Mouse (Mus musculus) MEL (cell line): ENCODE results near the gene Slc39a9. TPM values are rescaled to one million over a fixed set of nuclear protein-coding genes. Genes with fewer than 3 reads are reported as not detected.
A peak's percentile ranks its signal among the peaks of the same experiment; 100 is the strongest.

ENCODE experiments used
- DNase-seq: peaks from one replicate; pipeline ENCODE4 v3.0.0; 2011; ENCODE audit warnings: low read depth, low spot score
- H3K27ac ChIP-seq: 2 replicates; pipeline ENCODE4 v1.5.1; 2012; ENCODE audit warnings: low read depth, mild to moderate bottlenecking, control low read depth, low read length, moderate library complexity; ENCODE audit not compliant: control insufficient read depth
- H3K27me3 ChIP-seq, 2 experiments: fragments of 150-350 bp in 1 of 2; sonication (generic) in 1 of 2; 2 replicates each; pipeline ENCODE4 v1.6.1; 2012; ENCODE audit warnings: low read length in 2 of 2, mild to moderate bottlenecking in 2 of 2, improper control_type of control experiment in 1 of 2, moderate library complexity in 1 of 2; ENCODE audit not compliant: insufficient read depth in 2 of 2, control insufficient read depth in 1 of 2
- H3K36me3 ChIP-seq, 2 experiments: 2 replicates each; pipeline ENCODE4 v1.6.1; 2012 to 2014; ENCODE audit warnings: low read length in 2 of 2, improper control_type of control experiment in 1 of 2, inconsistent platforms in 1 of 2, mild to moderate bottlenecking in 1 of 2; ENCODE audit not compliant: insufficient read depth in 2 of 2, control insufficient read depth in 1 of 2
- H3K4me1 ChIP-seq, 2 experiments: fragments of 150-350 bp in 1 of 2; sonication (generic) in 1 of 2; 2 replicates each; pipeline ENCODE4 v1.6.1; 2012; ENCODE audit warnings: low read length in 2 of 2, improper control_type of control experiment in 1 of 2, mild to moderate bottlenecking in 1 of 2; ENCODE audit not compliant: insufficient read depth in 2 of 2, control insufficient read depth in 1 of 2
- H3K4me3 ChIP-seq, 2 experiments: fragments of 150-350 bp in 1 of 2; sonication (generic) in 1 of 2; 2 replicates each; pipeline ENCODE4 v1.5.1; 2012; ENCODE audit warnings: low read depth in 2 of 2, low read length in 2 of 2, mild to moderate bottlenecking in 2 of 2, moderate library complexity in 2 of 2, control low read depth in 1 of 2, improper control_type of control experiment in 1 of 2; ENCODE audit not compliant: control insufficient read depth in 1 of 2, insufficient read depth in 1 of 2
- H3K79me2 ChIP-seq: 2 replicates; pipeline ENCODE4 v1.6.1; 2012; ENCODE audit warnings: mild to moderate bottlenecking, low read length, moderate library complexity; ENCODE audit not compliant: control insufficient read depth, poor library complexity, insufficient read depth
- H3K9ac ChIP-seq: 2 replicates; pipeline ENCODE4 v1.6.1; 2012; ENCODE audit warnings: low read depth, mild to moderate bottlenecking, control low read depth, low read length, moderate library complexity; ENCODE audit not compliant: control insufficient read depth, poor library complexity, severe bottlenecking
- H3K9me3 ChIP-seq: fragments of 150-350 bp; sonication (generic); replicated peaks from 2 replicates; pipeline ENCODE4 v1.6.1; 2012; ENCODE audit warnings: mild to moderate bottlenecking, low read length, improper control_type of control experiment, moderate library complexity; ENCODE audit not compliant: insufficient read depth
- CHD2 ChIP-seq: IDR thresholded peaks from 2 replicates; pipeline ENCODE4 v1.6.1; 2011; ENCODE audit warnings: low read length, improper control_type of control experiment
- CTCF ChIP-seq, 3 experiments: IDR thresholded peaks in 2 of 3; conservative IDR thresholded peaks in 1 of 3; 2 replicates each; pipeline ENCODE4 v1.5.1; 2011 to 2012; ENCODE audit warnings: low read length in 3 of 3, low read depth in 2 of 3, mild to moderate bottlenecking in 2 of 3, improper control_type of control experiment in 1 of 3, inconsistent platforms in 1 of 3, mixed read lengths in 1 of 3, moderate library complexity in 1 of 3; ENCODE audit not compliant: control insufficient read depth in 1 of 3, insufficient read depth in 1 of 3, poor library complexity in 1 of 3, severe bottlenecking in 1 of 3
- HCFC1 ChIP-seq: IDR thresholded peaks from 2 replicates; pipeline ENCODE4 v1.6.1; 2012; ENCODE audit warnings: low read depth, mild to moderate bottlenecking, inconsistent platforms, low read length, improper control_type of control experiment, moderate library complexity
- JUND ChIP-seq: IDR thresholded peaks from 2 replicates; pipeline ENCODE4 v1.6.1; 2011; ENCODE audit warnings: low read depth, mild to moderate bottlenecking, improper control_type of control experiment, low read length
- MAZ ChIP-seq: IDR thresholded peaks from 2 replicates; pipeline ENCODE4 v1.6.1; 2012; ENCODE audit warnings: low read depth, mild to moderate bottlenecking, inconsistent platforms, low read length, improper control_type of control experiment
- MEF2A ChIP-seq: IDR thresholded peaks from 2 replicates; pipeline ENCODE4 v1.6.1; 2014; ENCODE audit warnings: low read depth, mild to moderate bottlenecking, inconsistent platforms, low read length, improper control_type of control experiment; ENCODE audit not compliant: poor library complexity, insufficient replicate concordance, severe bottlenecking; ENCODE audit errors: extremely low read depth
- MYB ChIP-seq: IDR thresholded peaks from 2 replicates; pipeline ENCODE4 v1.6.1; 2011; ENCODE audit warnings: mild to moderate bottlenecking, low read depth, low read length, improper control_type of control experiment
- MYC ChIP-seq: IDR thresholded peaks from 2 replicates; pipeline ENCODE4 v1.6.1; 2011; ENCODE audit warnings: low read depth, mild to moderate bottlenecking, low read length, improper control_type of control experiment, moderate library complexity
- NELFE ChIP-seq: IDR thresholded peaks from 2 replicates; pipeline ENCODE4 v1.6.1; 2011; ENCODE audit warnings: low read depth, low read length, improper control_type of control experiment
- POLR2A ChIP-seq, 2 experiments: IDR thresholded peaks; 2 replicates each; pipeline ENCODE4 v1.6.1; 2011 to 2012; ENCODE audit warnings: low read length in 2 of 2, mild to moderate bottlenecking in 2 of 2, control low read depth in 1 of 2, improper control_type of control experiment in 1 of 2, low read depth in 1 of 2, moderate library complexity in 1 of 2; ENCODE audit not compliant: control insufficient read depth in 1 of 2, insufficient read depth in 1 of 2, poor library complexity in 1 of 2
- POLR2AphosphoS2 ChIP-seq: IDR thresholded peaks from 2 replicates; pipeline ENCODE4 v1.6.1; 2011; ENCODE audit warnings: low read length, improper control_type of control experiment
- RAD21 ChIP-seq: IDR thresholded peaks from 2 replicates; pipeline ENCODE4 v1.6.1; 2011; ENCODE audit warnings: mild to moderate bottlenecking, low read depth, low read length, improper control_type of control experiment
- SIN3A ChIP-seq: IDR thresholded peaks from 2 replicates; pipeline ENCODE4 v1.6.1; 2012; ENCODE audit warnings: low read length, improper control_type of control experiment, inconsistent platforms
- SMC3 ChIP-seq: IDR thresholded peaks from 2 replicates; pipeline ENCODE4 v1.6.1; 2011; ENCODE audit warnings: low read depth, low read length, improper control_type of control experiment
- TAL1 ChIP-seq: IDR thresholded peaks from 2 replicates; pipeline ENCODE4 v1.6.1; 2012; ENCODE audit warnings: mild to moderate bottlenecking, inconsistent platforms, low read length, moderate library complexity, mixed read lengths
- TBP ChIP-seq: IDR thresholded peaks from 2 replicates; pipeline ENCODE4 v1.8.0; 2011; ENCODE audit warnings: low read depth, low read length, improper control_type of control experiment
- USF1 ChIP-seq: IDR thresholded peaks from 2 replicates; pipeline ENCODE4 v1.6.1; 2014; ENCODE audit warnings: low read depth, mild to moderate bottlenecking, inconsistent platforms, low read length, improper control_type of control experiment, moderate library complexity
- USF2 ChIP-seq, 2 experiments: IDR thresholded peaks; 2 replicates each; pipeline ENCODE4 v1.6.1; 2011 to 2012; ENCODE audit warnings: improper control_type of control experiment in 2 of 2, low read length in 2 of 2, borderline replicate concordance in 1 of 2, inconsistent platforms in 1 of 2, low read depth in 1 of 2, mild to moderate bottlenecking in 1 of 2; ENCODE audit not compliant: insufficient read depth in 1 of 2
- ZKSCAN1 ChIP-seq: IDR thresholded peaks from 2 replicates; pipeline ENCODE4 v1.6.1; 2012; ENCODE audit warnings: low read depth, mild to moderate bottlenecking, inconsistent platforms, low read length, improper control_type of control experiment, moderate library complexity
- ZMIZ1 ChIP-seq: IDR thresholded peaks from 2 replicates; pipeline ENCODE4 v1.6.1; 2012; ENCODE audit warnings: low read depth, mild to moderate bottlenecking, inconsistent platforms, low read length, improper control_type of control experiment, moderate library complexity
- polyA plus RNA-seq, 2 experiments: library from polyadenylated mRNA; stranded (reverse) in 1 of 2; unstranded in 1 of 2; fragments of >175 nt in 1 of 2; fragments of >200 nt in 1 of 2; gene quantifications; 2 replicates each; pipeline versions ENCODE4 v1.2.1 to v1.2.4; 2012; ENCODE audit warnings: low replicate concordance in 2 of 2, low read depth in 1 of 2; ENCODE audit not compliant: insufficient read length in 2 of 2, insufficient read depth in 1 of 2, missing spikeins in 1 of 2
- total RNA-seq: library from RNA; depleted of rRNA; stranded (reverse); fragments of 300-350 nt; gene quantifications from 2 replicates; pipeline ENCODE4 v1.2.3, GENCODE M21; 2012

Slc39a9 gene
- total and polyA plus RNA-seq, 3 experiments = 13.1 to 34.4 TPM; not detected in 1

- H3K27ac ChIP-seq = no peak overlapping the region
- H3K36me3 ChIP-seq = no peaks in the 10 kb centered on the region
- peak; percentile 49 for DNase-seq
- peak overlapping the region in 1 of 2 experiments; percentile 20; a peak in 1 of 4 replicates for H3K4me3 ChIP-seq
- no peaks in the 10 kb centered on the region for H3K79me2 ChIP-seq
- no peaks in the 10 kb centered on the region for H3K4me1 ChIP-seq
- no peaks in the 10 kb centered on the region for H3K27me3 ChIP-seq
- H3K9me3 ChIP-seq = no peaks in the 10 kb centered on the region
- no peak overlapping the region; the same call in 1 of the 2 replicates for H3K9ac ChIP-seq
- peak in 1 of 3 experiments; percentile 34; a peak in 3 of 6 replicates for TF ChIP-seq CTCF (IDR thresholded peaks at IDR 0.05 in 2 of 3, conservative IDR thresholded peaks at IDR 0.05 in 1 of 3; ENCODE audit: control insufficient read depth in 1 of 3, insufficient read depth in 1 of 3, low read depth in 2 of 3, low read length in 3 of 3, poor library complexity in 1 of 3, severe bottlenecking in 1 of 3)
- TF ChIP-seq SMC3 = peak; percentile 34
- TF ChIP-seq MYB = no peak
These were observed 84.5 kb downstream of the Slc39a9 start for GRCm38 (mm10) chr12:80728207-80728606.

GRCm38 (mm10) chr12:80728814-80729213 is 85.1 kb downstream of the Slc39a9 start:
- no peaks in the 10 kb centered on the region for H3K27me3 ChIP-seq
- H3K27ac ChIP-seq = no peak overlapping the region
- no peaks in the 10 kb centered on the region for H3K9me3 ChIP-seq
- H3K4me3 ChIP-seq = no peak overlapping the region
- H3K4me1 ChIP-seq = no peaks in the 10 kb centered on the region
- H3K79me2 ChIP-seq = no peaks in the 10 kb centered on the region
- H3K9ac ChIP-seq = no peak overlapping the region
- TF ChIP-seq RAD21 (peak; percentile 46), TAL1 (no peak), USF2 (IDR thresholded peaks at IDR 0.05; ENCODE audit: borderline replicate concordance in 1 of 2, insufficient read depth in 1 of 2, low read depth in 1 of 2, low read length in 2 of 2) (no peak), SMC3 (peak; percentile 51), CHD2 (no peak), CTCF (IDR thresholded peaks at IDR 0.05 in 2 of 3, conservative IDR thresholded peaks at IDR 0.05 in 1 of 3; ENCODE audit: control insufficient read depth in 1 of 3, insufficient read depth in 1 of 3, low read depth in 2 of 3, low read length in 3 of 3, poor library complexity in 1 of 3, severe bottlenecking in 1 of 3) (peak; percentile 41 to 61 (median 58)), TBP (no peak), JUND (no peak), USF1 (no peak), ZKSCAN1 (no peak), SIN3A (no peak), MYC (no peak), NELFE (no peak), POLR2AphosphoS2 (no peak), MAZ (no peak), ZMIZ1 (no peak), MEF2A (no peak), HCFC1 (no peak), POLR2A (IDR thresholded peaks at IDR 0.05; ENCODE audit: control insufficient read depth in 1 of 2, insufficient read depth in 1 of 2, low read depth in 1 of 2, low read length in 2 of 2, poor library complexity in 1 of 2) (no peak)
- no peaks in the 10 kb centered on the region for H3K36me3 ChIP-seq
- DNase-seq = no peak
